Mouse (Mus musculus) fat pad, adult 2 months (tissue): ENCODE results near the gene Clec4f.
"Not testable (repeated sequence)": the region's sequence is repeated elsewhere in the genome, so short reads cannot be mapped to it uniquely, and the experiment has no call there.

ENCODE experiments used
- DNase-seq: peaks from one replicate; pipeline ENCODE4 v3.0.0-alpha.2; 2011; ENCODE audit warnings: low read depth, low spot score; ENCODE audit errors: extremely low read depth

Gene Clec4f

DNA sequence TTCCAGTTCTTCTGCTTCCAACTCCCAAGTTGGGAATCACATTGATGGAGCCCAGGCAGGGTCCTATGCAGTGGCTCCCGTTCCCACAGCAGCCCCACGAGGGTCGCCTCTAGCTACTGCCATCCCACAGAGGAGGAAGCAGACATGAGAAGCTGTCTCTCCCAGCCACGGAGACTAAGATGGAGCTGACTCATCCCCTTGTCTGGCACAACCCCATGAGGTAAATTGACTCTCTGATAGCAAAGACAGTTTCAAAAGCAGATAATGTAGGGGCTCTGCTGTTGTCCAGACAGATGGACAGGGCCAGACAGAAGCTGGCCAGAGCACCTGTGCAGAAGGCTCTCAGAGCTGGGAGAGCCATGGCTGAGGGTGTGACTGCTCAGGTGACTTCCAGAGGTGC is 21.4 kb downstream of the Clec4f start:
- not testable (repeated sequence) for DNase-seq

DNA sequence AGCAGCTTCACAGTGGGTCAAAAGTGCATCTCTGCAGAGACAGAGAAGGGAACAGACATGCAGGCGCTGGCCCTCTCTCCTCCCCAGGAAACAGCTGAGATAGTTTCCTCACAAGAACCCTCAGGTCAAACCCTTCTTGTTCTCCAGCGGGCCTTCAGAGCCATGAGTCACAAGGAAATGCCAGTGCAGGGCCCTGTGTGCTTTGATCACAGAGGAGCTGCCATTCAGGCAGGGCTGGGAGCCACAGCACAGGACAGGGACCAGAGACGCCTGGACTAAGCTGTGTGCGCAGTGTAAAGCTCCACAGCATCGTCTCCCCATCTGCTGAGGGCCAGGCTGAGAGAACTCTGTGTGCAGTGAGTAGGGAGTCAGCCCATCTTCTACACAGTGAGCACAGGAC is 21.9 kb downstream of the Clec4f start:
- not testable (repeated sequence) for DNase-seq

DNA sequence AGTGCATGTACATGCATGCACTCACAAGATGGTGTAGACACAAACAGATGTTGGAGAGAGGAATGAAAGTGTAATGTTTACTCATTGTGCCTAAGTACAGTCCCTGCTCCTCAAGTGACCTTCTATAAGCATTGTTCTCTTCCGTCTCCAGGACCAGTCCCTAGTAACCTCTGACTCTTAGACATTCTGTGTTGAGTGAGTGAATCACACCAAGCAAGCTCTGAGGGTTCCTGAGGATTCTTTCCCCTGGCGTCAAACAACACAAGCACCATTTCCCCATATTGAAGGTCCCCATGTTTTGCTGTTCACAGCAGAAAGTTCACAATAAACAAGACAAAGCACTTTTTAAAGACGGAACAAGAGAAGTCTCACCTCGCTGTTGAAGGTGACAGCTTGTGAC is 24.2 kb downstream of the Clec4f start:
- DNase-seq = no peak

DNA sequence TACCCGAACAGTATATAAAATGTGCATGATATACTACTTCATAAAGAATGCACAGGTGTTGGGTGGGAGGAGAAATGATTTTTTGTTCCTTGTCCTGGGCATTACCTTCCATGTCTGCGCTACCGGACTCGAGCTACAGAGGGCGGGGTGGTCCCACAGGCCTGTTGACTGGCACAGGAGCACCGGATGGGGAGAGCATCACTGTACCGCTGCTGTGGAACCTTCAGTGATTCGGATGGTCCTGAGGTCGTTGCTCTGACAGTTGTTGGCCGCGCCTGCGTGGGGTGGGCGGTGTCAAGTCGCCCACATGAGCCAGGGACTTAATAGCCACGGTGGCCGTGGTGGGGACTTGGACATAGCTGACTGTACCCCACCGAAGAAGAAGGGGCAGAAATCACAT is 29.2 kb downstream of the Clec4f start:
- DNase-seq = no peak

DNA sequence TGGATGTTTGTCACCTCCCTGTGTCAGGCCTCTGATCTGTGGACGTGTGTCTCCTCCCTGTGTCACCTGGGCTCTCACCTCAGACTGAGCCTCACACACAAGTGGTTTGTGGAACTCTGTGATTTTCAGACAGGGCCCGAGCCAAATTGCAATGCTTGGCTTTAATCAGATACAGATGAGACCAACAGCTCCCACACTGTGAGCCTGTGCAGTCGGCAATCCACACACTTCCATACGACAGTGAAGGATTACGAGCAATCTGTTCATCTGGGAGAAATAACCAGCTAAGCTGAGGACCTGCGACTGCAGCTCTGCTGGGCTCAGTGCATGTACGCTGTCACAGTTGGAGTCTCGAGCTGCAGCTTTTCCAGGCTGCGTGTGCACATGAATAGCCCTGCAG is 36.0 kb downstream of the Clec4f start:
- DNase-seq = no peak

DNA sequence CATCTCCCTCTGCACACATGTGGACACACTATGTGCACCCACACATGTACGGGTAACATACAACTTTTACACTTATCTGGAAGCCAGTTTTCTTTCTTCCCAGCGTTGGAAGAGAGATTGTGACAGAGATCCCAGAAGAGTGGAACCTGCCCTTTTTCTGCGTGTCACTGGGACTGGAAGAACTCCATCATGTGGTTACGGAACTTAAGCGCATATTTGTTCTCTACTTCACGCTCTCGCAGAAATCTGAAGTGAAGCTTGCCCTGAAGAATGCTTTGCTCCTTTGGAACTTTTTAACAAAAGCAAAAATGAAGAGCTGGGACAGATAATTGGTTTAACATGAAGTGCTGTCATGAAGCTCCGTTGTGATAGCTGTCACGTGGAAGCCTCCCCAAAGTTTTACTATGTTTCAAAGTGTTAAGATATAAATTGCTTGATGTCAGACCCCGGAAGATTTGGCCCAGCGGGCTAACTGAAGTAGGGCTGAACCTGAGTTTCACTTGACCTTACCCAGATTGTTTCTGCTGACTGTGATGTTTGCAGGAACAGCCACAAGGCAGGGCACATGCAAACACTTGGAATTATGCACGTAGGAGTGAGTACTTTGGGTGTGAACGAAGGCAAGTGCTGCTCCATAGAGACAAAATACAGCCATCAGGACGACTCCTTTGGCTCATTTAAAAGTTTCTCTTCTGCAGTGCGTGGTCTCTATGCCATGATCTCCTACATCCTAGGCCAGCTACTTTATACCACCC is 38.2 kb downstream of the Clec4f start:
- DNase-seq = no peak

DNA sequence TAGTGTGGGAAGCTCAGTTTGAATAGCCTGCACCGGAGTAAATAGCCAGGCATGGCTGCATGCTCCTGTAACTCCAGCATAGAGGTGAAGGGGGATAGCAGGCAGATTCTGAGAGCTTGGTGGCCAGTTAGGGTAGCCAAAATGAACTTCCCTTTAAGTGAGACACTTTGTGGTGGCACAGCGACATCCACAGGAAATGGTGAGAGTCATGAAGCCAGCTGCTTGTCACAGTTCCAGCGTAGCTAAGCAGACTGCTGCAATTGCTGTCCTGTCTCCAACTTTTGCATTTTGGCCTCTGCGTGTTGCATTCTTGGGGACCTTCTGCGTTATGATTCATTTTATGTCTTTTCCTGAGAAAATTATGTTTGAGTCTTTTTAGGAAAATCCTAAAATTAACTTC is 39.5 kb downstream of the Clec4f start:
- DNase-seq = no peak

DNA sequence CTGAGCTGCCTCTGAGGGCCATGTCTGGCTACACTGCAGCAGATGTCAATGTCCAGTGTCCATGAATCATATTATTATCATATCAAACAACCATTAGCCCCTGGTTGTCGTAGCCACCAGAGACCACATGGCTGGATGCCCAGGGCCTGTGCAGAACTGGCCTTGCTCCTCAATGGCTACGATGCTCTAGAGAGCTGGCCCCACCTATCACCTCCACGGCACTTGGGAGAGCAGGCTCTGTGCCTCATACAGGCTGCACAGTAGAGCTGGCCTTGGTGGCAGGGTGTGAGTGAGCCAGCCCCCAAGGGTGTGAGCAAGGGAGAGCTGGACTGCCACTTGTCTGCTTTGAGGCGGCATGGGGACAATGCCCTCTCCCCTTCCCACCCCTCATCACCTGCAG is 41.5 kb downstream of the Clec4f start:
- no peak for DNase-seq

DNA sequence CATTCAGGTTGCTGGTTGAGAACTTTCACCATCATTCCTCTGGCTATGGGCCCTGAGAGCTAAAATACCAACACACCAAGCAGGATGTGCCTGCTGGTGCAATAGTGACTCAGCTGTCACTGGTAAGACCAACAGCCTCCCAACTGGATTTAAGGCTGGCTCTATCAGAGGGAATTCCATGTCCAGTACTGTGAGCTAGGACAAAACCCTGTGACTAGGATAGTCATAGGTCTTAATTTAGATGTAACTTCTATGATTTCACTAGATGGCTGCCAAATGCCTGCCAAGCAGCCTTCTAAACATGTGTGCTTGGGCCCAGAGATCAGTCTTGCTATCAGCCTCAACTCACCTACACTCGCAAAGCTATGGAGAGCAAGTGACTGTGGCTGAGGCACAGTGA is 43.0 kb downstream of the Clec4f start:
- no peak for DNase-seq

DNA sequence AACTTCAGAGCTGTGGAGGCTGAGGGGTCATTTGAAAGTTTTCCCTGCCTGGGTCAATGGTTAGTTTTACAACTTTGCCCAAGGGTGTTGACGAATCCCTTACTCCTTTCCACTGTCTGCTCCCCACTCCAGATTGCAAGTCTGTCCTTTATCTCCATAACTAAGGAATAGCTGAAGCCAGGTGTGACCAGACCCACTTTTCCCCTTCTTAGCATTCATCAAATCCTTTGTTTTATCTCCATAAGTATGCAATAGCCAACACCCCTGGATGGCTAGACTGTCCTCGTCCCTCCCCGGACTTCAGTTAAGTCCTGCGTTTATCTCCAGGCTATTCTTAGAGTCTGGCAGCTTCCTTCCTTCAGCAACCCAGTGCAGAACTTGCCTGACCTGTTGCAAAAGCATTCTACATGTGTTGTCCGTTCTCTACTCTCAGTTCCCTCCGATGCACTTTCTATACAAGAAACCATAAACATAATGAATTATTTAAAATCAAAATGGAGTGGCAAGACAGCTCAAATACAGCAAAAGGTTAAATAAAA is 56.3 kb downstream of the Clec4f start:
- no peak for DNase-seq

DNA sequence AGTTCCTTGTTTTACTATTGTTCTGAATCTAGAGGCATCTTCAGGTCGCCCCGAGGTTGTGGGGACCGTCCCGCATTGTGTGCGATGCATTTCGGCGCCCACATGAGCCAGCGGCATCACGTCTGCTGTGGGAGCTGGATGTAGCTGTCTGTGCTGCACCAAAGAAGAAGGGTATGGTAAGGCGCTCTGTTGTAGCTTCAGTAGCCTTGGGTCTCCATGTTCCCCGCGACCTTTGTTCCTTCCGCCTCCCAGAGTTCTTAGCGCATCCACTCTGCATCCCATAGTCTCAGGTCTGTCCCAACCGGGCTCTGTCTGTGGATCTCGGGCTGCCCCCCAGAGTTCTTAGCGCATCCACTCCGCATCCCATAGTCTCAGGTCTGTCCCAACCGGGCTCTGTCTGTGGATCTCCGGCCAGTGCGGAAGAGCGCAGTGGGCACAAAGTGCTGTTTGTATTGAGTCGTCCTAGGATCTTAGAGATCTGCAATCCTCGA is 56.9 kb downstream of the Clec4f start:
- no peak for DNase-seq

DNA sequence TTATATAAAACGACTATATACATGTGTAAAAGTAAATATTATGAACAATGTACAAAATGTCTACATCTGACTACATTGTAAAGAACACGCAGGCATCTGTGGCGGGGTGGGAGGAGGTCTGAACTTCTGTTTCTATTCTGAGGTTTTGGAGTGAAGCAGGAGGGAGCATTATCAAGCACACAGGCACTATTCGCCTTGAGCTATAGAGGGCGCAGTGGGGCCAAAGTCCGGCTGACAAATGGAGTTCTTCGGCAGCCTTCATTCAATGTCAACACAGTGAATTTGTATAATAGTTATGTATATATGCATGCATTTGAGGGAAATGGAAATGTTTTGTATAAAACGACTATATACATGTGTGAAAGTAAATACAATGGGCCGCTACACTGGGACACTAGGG is 57.3 kb downstream of the Clec4f start:
- no peak for DNase-seq

DNA sequence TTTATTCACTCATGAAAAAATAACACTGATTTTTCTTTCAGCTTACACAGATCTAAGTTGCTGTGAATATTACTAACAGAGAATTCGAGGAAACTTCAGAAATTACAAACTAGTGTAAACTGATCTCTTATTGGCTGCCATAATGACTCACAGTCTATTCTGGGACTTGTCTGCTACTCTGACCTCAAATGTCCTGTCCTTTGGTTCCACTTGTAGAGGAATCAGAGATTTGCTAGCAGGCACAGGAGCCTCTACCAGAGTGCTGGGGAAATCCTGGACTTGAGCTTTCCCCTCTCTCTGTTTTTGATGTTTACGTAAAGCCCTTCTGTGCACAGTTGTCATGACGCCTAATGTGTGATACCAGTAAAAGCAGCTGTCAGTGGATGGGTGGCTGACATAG is 58.0 kb downstream of the Clec4f start:
- no peak for DNase-seq

DNA sequence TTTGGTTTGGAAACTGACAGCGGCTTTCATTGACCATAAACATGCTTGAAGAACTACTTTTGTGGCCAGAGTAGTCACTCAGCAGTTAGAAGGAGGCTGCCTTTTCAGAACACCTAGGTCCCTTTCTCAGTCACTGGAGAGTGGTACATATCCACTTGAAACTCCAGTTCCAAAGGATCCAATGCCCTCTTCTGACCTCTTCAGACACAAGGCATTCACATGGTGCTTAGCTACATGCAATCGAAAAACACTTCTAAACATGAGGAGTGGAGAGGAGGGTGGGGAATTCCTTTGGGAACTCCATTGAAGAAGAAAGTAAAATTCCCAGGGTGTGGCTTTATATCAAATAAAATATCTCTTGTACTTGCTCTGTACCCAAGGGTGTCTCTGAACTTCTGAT is 61.0 kb downstream of the Clec4f start:
- no peak for DNase-seq
